Mouse (Mus musculus): ENCODE data around the gene Serpina3m.

DNA sequence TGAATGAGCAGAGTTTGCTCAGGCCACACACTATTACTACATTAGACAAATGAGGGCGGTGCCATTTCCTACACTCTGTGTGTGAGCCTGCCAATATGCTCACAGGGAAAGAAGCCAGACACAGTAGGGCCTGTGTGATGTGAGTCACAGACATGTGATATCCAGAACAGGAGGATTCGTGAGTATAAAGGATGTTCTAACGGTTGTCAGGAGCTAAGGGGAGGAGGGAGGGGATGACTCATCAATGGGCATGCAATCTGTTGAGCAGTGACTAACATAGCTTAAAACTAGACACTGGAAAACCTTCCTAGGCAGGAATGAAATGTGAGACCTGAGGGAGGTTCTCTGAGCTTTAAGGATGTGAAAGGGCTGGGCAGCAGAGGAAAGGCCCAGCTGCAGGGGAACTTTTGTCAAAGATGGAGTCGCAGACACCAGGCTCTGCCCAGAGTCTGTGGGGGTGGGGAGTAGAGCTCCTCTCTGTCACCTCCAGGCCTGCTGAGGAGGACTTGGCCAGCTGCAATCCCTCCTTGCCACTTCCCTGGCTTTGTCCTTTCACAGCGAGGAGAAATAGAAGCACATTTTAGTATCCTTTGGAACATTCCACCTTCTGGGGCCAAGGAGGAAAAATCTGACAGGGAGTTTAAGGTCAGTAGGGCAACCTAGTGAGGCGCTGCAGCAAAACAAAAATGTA is 77.5 kb downstream of the Serpina3m start:
- TF ChIP-seq POLR2A (IDR thresholded peaks at IDR 0.05; ENCODE audit: borderline replicate concordance, low read depth, low read length) (no peak), CTCF (IDR thresholded peaks at IDR 0.05; ENCODE audit: low read depth, low read length) (no peak)

All from bone marrow macrophage, adult 2 months (primary cell).